Mouse (Mus musculus) heart, postnatal 14 days (tissue): ENCODE results near the gene Fam180a. TPM values are rescaled to one million over a fixed set of nuclear protein-coding genes. Genes with fewer than 3 reads are reported as not detected.
"Not testable (repeated sequence)": the region's sequence is repeated elsewhere in the genome, so short reads cannot be mapped to it uniquely, and the experiment has no call there.

ENCODE experiments used
- DNase-seq, 2 experiments: peaks; one replicate each; pipeline ENCODE4 v3.0.0; 2021 to 2022
- intact Hi-C: fragments of 180-260 bp; cut with DNase I; formaldehyde crosslinking; loops from one replicate; pipeline ENCODE4 v1.15.1; 2025
- long read RNA-seq, 2 experiments: library from polyadenylated mRNA; stranded (forward); transcript quantifications; one replicate each; pipeline ENCODE4 v2.0.0; 2021
- total RNA-seq, 2 experiments: library from RNA; stranded (reverse); gene quantifications; 2 replicates each; pipeline ENCODE4 v1.2.3; 2021

Gene Fam180a
- total RNA-seq: 1 to 10 TPM; 1.5 to 2.2 TPM
- long read RNA-seq, experiment 1, partial matches to known transcripts: 0 of 4 reads
- long read RNA-seq, experiment 1, other reads (novel, unspliced or antisense): 0 of 4 reads
- long read RNA-seq, experiment 2, partial matches to known transcripts: 0 of 1 reads
- long read RNA-seq, experiment 2, other reads (novel, unspliced or antisense): 0 of 1 reads

DNA sequence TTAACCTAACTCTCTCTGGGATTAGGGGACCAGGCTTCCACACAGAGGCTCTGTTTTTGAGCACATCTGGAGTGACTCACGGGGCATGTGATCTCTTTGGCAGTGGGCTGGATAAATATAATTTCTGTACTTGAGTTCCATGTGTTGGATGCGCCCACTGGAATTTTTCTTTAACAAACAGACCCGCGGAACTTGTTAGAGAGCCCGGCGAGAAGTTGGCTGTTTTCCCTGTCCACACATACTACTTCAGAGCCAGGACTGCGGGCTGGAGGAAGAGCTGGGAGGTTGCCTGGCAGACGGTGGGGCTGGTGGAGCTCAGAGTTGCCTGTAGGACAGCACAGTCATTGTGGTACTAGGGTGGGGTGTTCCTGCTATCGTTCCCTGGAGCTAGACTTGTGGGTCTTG lies at the start of gene Fam180a:
Fam180a (minus strand) TSS at position 31 of the 405 bp plus-strand sequence.
- intact Hi-C loops: no loop called here
- peak; percentile 67 to 73 for DNase-seq

DNA sequence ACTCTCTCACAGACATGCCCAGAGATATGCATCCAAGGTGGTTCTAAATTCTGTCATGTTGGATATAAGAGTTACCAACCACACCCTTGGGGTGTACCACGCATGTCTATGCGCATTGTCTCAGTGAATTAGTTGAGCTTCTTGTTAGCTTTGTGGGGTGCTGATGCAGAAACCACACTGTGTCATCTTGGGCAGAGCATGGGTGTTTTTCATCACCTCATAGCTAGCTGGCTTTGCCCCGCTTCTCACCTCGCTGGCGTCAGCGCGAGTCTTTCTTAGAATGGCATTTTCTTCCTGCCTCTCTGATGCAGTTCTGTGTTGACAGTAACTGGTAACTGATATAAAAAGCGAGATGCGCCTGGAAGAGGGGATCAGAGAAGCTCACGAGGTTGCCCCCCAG lies 48.1 kb upstream of the Fam180a start:
- intact Hi-C loops: no loop called here
- no peak for DNase-seq

DNA sequence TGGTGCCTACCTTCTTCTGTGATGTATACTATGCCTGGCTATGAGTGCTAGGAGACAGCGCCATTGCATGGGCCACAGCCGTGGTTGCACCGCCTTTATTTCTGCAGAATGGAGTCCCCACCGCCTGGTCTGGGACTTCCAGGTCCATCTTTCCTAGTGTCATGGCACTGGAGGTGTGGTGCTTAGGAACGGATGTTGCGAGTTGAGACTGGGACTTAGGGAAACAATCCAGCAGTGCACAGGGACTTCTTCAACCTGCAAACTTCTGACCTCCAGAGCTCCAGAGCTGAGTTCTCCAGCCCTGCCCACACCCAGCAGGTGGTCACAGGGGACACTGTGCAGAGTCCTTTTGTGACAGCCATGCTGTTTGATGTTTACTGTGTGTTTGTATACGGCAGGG lies 44.4 kb upstream of the Fam180a start:
- intact Hi-C loops: no loop called here

GRCm38 (mm10) chr6:35369578-35370282 lies 43.8 kb upstream of the Fam180a start:
- intact Hi-C loops, DNase-seq: not testable (repeated sequence)

More for the DNA sequence above, 44.4 kb upstream of the Fam180a start:
- no peak for DNase-seq

- intact Hi-C loops: no loop called here
- DNase-seq: peak; percentile 37 to 59
These were observed 36.7 kb upstream of the Fam180a start for GRCm38 (mm10) chr6:35362596-35362995.

GRCm38 (mm10) chr6:35355320-35355719 lies 29.4 kb upstream of the Fam180a start:
- DNase-seq: no peak
- intact Hi-C loops: no loop called here

GRCm38 (mm10) chr6:35354622-35354998 lies 28.7 kb upstream of the Fam180a start:
- intact Hi-C loops: no loop called here
- DNase-seq: no peak

GRCm38 (mm10) chr6:35353846-35354621 lies 28.1 kb upstream of the Fam180a start:
- intact Hi-C loops: no loop called here
- no peak for DNase-seq

GRCm38 (mm10) chr6:35353416-35353815 lies 27.5 kb upstream of the Fam180a start:
- DNase-seq: no peak
- intact Hi-C loops: no loop called here

DNA sequence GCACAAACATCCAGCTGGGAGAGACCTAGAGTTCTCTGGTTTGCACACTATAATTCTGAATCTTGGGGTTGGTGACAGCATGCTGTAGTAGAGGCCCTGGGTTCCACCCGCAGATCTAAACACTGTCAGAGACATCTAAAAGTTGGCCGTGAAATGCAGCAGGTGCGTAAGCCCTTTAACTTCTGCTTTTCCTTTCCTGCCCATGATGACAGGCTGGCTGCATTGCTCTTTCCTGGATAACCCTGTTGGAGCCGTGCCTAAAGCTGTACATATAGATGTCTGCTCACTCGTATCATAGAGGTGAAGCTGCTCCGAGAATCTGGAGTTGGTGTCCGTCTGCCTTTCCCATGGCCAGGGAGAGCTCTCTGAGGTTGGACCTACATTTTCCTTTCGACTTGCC lies 26.9 kb upstream of the Fam180a start:
- DNase-seq: no peak
- intact Hi-C loops: no loop called here

GRCm38 (mm10) chr6:35351826-35352225 lies 25.9 kb upstream of the Fam180a start:
- intact Hi-C loops: no loop called here
- DNase-seq: no peak

DNA sequence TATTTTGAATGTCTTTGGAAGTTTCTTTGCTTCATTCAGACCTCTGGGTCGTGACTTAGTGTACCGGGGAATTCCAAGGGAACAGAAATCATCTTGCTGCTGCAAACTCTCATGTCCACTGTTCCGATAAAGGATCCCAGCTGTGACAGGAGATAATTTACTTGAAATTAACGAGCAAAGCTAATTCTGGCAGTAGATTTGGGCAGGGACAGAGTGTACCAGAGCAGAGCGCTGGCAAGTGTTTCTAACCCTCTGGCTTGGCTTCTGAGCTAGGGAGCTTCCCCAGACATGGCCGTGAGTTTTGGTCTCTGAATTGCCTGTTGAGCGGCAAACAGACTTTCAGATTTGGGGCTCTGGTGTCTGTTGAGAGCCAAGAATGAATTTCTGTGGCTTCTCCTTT lies 23.8 kb upstream of the Fam180a start:
- intact Hi-C loops: no loop called here
- DNase-seq: peak; percentile 56 to 66

DNA sequence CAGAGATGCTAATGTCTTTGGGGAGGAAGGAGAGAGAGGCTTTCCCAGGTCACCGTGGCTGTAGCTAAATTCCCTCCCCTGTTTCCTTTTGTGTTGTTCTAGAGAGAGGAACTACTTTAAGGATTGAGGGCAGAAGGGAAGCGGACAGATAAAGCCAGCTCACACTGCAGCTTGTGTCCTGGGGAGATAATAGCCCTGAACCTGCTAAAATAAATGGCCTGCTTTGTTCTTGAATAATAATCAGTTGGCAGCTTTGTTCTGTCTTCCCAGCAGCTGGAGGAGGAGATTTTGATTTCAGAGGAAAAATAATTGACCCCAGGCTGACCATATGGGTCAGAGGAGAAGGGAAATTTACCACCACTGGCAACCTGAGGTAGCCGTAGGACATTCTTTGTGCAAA lies 12.7 kb upstream of the Fam180a start:
- DNase-seq: no peak
- intact Hi-C loops: no loop called here

DNA sequence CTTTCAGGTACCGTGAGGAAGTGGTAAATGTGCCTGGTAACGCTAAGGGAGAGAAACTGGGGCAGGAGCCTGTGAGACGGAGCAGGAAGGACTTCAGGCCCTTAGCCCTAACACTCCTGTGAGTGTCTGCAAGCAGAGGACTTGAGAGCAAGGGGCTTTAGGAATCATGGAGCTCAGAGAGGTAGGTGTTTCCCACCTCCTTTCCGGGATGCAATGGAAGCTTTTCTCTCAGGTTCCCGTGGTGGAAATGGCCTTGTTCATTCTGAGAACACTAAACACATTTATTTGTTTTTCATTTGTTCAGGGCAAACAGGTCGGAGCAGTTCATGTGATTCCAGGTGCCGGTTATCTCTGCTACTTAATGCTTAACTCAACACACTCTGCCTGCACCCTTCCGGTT lies 11.9 kb upstream of the Fam180a start:
- DNase-seq: no peak
- intact Hi-C loops: no loop called here

GRCm38 (mm10) chr6:35335452-35335851 lies 9.5 kb upstream of the Fam180a start:
- DNase-seq: no peak
- intact Hi-C loops: no loop called here

- intact Hi-C loops: no loop called here
- DNase-seq: no peak
These were observed 8.3 kb upstream of the Fam180a start for GRCm38 (mm10) chr6:35334278-35334677.

DNA sequence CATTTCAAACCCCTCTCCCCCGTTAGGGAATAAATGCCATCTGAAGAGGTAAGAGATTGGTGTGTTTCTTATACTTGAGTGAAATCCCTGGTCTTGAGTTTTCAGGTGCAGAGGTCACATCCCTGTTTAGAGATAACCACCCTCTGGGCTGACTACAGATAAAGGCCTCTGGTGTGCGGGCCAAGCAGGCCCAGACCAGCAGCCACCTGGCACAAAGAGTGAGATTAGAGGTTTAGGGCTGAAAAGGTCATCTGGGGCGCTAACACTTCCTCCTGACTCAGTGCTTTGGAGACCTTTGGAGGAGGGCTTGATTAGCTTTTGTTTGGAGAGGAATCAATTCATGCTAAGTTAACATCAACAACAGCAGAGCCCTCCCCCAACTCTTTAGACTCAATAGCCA lies 7.7 kb upstream of the Fam180a start:
- no peak for DNase-seq
- intact Hi-C loops: no loop called here

- DNase-seq: no peak
- intact Hi-C loops: no loop called here
These were observed 4.9 kb upstream of the Fam180a start for GRCm38 (mm10) chr6:35330834-35331233.

- intact Hi-C loops: no loop called here
- no peak for DNase-seq
These were observed 4.0 kb upstream of the Fam180a start for GRCm38 (mm10) chr6:35329956-35330355.

DNA sequence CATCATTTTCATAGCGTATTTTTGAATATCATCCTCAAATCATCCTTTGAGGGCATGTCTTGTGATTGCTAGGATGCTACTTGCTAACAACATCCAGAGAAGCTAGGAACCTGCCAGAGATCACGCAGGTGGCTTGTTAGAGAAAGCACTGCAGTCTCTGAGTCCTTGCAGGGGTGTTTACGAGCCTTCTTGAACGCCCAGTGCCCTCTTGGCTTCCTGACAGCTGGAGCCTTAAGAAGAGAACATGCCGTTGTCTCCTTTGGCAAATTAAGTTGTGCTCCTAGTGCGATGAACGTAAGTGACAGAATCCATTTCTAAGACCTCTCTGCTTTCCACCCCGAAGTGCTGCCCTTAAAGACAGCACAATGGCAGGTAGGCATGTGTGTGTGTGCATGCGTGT lies 1.6 kb downstream of the Fam180a start:
- no peak for DNase-seq
- intact Hi-C loops: no loop called here

- intact Hi-C loops: no loop called here
- DNase-seq: no peak
These were observed 2.9 kb downstream of the Fam180a start for GRCm38 (mm10) chr6:35323046-35323445.

DNA sequence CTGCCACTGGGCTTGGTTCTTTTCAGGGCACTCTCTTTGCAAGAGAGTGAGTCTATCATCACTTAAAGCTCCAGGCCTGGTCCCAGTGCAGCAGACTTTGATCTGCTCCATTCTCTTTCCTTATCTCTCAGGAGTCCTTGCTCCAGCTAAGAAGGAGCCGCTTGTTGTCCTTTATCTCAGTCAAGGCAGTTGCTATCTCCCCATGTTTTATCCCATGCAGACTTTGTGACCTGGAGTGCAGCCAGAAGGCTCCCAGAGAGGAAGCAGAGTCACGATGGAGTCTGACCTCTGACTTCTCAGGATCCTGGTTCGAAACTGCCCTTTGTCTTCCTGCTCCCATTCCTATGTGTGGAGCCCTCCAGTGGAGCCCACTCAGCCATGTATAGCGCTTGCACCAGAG lies 4.8 kb downstream of the Fam180a start:
- intact Hi-C loops: no loop called here
- no peak for DNase-seq
